Mouse (Mus musculus): ENCODE results near the gene Tbpl1.
A peak's percentile ranks its signal among the peaks of the same experiment; 100 is the strongest.

The Tbpl1 gene

DNA sequence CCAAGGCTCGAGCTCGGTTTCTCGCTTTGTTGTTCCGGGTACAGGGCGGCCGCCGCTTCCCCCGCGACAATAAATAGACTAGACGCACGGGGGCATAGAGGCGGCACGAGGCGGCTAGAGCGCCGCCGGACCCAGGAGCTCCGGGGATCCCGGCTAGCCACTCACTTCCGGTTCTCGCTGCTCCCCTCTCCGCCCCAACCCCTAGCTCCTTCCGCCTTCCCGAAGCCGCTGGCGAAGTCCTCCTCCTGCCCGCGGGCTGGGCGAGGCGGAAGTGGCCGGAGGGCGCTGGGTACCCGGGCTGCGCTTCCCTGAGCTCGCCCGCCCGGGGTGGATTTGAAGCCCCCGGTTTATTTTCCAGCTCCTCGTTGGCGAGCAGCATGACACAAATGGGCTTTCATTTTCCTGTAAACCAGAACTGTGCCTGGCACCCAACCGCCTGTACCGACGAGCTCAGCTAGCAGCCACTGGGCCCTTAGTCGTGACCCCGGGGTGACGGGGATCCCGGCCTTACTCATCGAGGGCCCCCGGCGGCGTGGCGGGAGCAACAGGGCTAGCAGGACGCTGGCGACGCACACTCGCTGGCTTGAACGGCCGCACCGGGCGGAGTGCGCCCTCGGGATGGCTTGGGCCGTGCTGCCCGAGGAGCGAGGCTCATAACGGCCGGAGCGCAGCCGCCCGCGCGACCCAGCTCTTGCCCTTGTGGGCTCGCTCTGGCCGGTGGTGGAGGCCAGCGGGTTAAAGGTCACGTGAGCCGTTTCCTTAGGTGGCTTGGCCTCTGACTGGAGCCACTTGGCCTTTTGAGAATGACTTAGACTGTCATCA lies at the start of gene Tbpl1:
Gene Tbpl1, minus strand, starts transcription at position 667 of the 822 bp plus-strand sequence.
- peak; percentile 95 for DNase-seq (ENCODE audit: low spot score in 2 of 2)

DNA sequence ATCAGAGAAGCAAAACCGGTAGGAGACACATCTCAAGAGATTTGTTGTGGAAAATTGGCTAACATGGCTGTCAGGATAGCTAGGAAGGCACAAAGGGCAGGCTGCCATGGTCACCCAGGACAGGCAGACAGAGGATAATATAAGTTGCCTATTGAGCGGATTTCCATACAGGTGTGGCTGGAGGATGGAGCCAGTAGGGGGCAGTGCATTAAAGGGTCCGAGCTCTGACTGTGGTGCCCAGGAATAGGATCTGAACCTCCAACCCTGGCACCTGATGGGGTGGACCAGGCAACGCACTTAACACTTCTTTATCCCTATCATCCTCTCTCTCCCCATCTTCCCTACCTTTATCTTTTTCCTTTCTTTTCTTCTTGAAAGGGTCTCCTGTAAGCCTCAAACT lies 49.7 kb upstream of the Tbpl1 start:
- no peak for DNase-seq (ENCODE audit: low spot score in 2 of 2)

GRCm38 (mm10) chr10:22777939-22778338 lies 46.2 kb upstream of the Tbpl1 start:
- DNase-seq (ENCODE audit: low spot score in 2 of 2) = no peak

GRCm38 (mm10) chr10:22776007-22776698 lies 44.4 kb upstream of the Tbpl1 start:
- DNase-seq (ENCODE audit: low spot score in 2 of 2) = no peak

DNA sequence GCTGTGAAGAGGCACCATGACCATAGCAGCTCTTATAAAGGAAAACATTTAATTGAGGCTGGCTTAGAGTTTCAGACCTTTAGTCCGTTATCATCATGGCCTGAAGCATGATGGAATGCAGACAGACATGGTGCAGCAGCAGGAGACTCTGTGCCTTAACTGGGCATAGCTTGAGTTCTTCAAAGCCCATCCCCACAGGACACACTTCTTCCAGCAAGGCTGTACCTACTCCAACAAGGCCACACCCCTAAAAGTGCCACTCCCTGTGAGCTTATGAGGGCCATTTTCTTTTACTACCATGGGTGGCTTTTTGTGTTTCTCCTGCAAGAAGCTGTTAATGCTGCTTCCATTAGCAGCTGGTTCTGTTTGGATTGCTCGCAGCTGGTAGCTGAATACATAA lies 43.7 kb upstream of the Tbpl1 start:
- no peak for DNase-seq (ENCODE audit: low spot score in 2 of 2)

GRCm38 (mm10) chr10:22774626-22775025 lies 42.9 kb upstream of the Tbpl1 start:
- DNase-seq (ENCODE audit: low spot score in 2 of 2) = no peak

DNA sequence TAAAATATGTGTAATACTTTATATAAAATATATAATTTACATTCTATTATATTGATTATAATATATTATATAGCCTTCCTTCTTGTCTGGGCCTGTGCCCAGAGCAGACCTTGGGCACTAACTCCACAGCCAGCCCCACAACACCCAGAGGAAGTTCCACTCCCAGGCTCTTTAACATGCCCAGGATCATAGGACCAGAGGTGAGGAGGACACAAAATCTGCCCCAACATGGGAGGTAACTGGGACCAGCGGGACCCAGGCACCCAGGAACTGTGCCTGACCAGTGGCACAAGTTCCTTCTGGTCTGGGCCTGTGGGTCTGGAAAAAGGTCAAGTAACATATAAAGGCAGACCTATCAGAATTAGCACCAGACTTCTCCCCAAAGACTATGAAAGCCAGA lies 22.5 kb upstream of the Tbpl1 start:
- DNase-seq (ENCODE audit: low spot score in 2 of 2) = no peak

- no peak for DNase-seq (ENCODE audit: low spot score in 2 of 2)
These were observed 19.5 kb upstream of the Tbpl1 start for GRCm38 (mm10) chr10:22751175-22751682.

DNA sequence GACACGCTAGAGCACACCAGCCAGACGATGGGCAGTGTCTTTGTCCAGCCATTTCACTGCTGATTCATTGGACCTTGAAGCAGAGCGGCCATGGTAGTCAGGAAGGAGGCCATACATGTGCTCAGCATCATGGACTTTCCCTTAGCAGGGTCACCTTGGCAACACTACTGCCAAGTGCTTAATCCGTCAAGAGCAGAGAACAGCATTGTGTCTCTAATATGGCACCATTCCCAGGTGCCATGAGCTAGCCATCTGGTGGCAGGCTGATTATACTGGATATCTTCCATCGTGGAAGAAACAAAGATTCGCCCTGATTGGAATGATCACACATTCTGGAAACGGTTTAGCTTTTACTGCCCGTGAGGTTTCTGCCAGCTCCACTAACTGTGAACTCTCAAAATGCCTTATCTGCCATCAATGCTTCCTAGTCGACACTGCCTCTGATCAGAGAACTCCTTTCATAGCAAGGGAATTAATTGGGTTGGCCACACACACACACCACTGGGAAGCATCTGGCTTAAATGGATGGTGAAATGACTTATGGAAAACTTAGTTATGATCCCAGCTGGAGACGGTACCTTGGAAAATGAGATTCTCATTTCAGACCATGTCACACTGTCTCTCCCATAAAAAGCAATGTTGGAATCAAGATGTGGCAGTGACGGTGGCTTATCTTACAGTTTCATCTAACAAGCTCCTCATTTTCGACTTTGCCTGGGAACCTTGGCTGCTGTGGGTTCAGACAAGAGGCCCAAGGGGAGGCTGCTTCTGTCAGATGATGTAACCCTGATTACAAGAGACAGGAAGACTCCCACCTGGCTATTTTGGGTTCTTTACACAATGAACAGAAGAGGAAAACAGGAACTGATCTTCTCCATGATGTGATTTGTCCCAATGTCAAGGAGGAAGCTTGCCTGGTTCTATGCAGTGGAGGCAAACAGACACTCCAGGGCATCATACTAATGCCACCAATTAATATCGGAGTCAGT lies 14.9 kb upstream of the Tbpl1 start:
- DNase-seq (ENCODE audit: low spot score in 2 of 2) = no peak

- no peak for DNase-seq (ENCODE audit: low spot score in 2 of 2)
These were observed 14.2 kb upstream of the Tbpl1 start for GRCm38 (mm10) chr10:22745922-22746321.

DNA sequence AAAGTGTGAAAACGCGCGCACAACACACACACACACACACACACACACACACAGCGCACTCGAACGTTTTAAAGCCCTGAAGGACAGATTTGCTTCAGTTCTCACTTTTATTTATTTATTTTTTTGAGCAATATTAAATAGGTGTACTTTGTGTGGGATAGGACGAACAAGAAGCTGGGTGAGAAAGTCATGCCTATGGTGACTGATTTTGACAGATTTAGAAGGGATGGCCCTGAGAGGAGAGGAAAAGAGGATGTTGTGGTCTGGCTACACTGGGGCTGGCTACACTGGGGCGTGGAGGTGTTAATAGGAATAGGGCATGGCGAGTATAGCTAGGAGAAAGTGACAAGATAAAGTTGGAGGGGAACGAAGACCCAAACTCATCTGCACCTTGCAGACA lies 443 bp upstream of the Tbpl1 start:
- peak; percentile 11 to 25 for DNase-seq (ENCODE audit: low spot score in 2 of 2)

DNA sequence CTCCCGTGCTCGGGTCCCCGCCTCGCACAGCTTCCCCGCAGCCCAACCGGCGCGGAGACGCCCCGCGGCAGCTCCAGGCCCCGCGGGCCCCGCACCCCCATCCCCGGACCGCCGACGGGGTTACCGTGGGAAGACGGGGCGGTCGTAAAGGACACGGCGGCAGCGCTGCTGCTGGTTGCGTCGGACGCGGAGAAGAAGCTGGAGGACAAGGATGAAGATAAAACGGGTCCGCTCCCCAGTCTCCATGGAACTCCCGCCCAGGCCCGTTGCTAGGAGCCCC lies 806 bp downstream of the Tbpl1 start:
- no peak for DNase-seq (ENCODE audit: low spot score in 2 of 2)

- DNase-seq (ENCODE audit: low spot score in 2 of 2) = peak in 1 of 2 experiments; percentile 10
These were observed 1.3 kb downstream of the Tbpl1 start for GRCm38 (mm10) chr10:22730266-22730991.

DNA sequence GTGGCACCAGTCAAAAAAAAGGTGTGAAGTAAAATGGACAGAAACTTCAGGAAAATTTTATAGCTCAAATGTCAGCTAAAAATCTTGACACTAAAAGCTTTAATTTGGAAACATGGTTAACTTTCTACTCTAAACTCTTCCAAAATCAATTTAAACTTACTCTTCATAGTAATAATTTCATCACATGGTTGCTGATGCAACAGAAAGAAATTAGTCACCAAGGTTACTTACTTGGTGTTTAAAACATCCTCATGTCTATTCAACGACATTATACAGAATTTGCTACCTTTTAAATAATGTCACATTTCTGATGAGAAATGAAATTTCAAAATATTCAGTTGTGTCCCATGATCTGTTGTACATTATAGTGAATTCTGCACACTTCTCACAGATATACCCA lies 3.5 kb downstream of the Tbpl1 start:
- DNase-seq (ENCODE audit: low spot score in 2 of 2) = no peak

DNA sequence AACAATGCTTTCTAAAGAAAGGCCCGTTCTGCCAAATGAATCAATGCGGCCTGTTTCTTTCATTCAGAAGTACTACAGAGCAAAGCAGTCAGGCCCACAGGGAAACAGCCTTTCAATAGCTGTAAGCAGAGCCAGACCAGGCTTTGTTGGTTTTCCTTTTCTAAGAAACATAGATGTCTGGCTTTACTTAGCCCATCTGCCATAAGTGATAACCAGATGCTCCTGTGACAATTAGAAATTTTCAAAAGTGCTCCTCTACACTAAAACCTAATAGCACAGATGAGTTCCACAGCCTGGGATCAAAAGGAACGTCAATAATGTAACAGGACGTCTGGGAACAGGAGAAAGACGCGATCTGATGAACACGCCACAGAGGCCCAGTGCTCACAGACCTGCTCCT lies 5.4 kb downstream of the Tbpl1 start:
- no peak for DNase-seq (ENCODE audit: low spot score in 2 of 2)

DNA sequence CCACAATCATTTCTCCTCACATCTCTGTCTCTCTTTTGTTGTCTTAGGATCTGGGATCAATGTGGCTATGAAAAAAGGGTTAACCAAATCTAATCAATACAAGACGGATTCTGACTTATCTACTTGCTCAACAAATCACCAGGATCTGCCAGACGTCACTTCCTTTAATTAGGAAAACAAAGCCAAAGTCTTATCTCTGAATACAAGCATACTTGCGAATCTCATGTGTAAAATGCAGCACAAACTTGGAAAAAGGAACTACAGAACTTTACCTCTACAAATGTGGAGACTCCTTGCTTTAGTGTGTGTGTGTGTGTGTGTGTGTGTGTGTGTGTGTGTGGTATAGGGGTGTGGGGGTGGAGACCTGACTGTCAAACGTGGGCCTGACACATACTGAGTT lies 6.6 kb downstream of the Tbpl1 start:
- no peak for DNase-seq (ENCODE audit: low spot score in 2 of 2)

DNA sequence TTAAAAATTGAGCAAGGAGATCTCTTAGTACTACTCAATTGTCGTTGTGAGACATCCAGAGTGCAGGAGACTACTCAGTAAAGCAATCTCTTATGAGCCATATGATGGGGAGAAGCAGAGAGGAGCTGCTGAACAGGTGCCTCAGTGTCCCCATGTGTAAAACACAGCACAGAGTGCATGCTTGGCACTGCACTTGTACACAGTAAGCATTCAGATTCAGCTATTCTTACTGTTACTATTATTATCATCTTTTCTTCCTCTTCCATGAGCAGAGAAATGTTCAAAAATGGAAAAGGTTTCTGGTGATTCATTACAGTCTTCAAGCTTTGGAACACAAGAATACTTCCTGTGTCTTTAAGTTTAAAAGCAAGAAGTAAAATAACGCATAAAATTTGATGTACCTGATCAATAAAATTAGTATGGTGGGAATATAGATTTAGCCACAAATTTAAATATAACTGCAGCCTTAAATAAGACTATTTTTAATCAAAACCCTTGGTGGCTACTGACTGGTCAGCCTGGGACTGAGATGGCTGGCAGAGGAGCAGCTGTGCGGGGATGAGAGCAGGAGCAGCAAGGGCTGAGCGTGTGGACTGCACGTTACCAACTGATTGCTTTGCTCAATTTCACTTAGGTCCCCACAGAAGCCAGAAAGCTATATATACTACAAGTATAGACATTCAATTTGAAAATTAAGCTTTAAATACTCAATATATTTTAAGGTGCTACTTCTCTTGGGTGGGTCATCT lies 10.8 kb downstream of the Tbpl1 start:
- no peak for DNase-seq (ENCODE audit: low spot score in 2 of 2)

DNA sequence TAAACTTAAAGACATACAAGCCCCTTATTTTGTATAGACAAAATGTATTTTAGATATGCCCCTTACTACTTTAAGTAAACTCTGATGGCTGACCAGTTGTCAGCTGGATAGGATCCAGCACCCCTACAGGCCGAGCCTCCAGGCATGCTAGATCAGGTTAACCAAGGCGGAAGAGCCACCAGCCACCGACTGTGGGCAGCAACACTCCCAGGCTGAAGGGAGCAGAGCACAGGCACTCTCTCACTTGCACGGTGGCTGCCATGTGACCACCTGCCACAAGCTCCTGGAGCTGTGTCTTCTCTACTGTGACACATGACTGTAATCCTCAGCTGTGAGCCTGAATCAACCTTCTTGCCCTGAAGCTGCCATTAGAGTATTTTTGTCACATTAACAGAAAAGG lies 13.3 kb downstream of the Tbpl1 start:
- peak; percentile 17 to 23 for DNase-seq (ENCODE audit: low spot score in 2 of 2)

GRCm38 (mm10) chr10:22714520-22714919 lies 17.2 kb downstream of the Tbpl1 start:
- DNase-seq (ENCODE audit: low spot score in 2 of 2) = peak; percentile 20 to 45

- no peak for DNase-seq (ENCODE audit: low spot score in 2 of 2)
These were observed 18.8 kb downstream of the Tbpl1 start for GRCm38 (mm10) chr10:22712955-22713354.
